Mouse (Mus musculus): Measurements from ENCODE around the gene Dph7. TPM values are rescaled to one million over a fixed set of nuclear protein-coding genes. Genes with fewer than 3 reads are reported as not detected.

Dph7 gene
- polyA plus RNA-seq (2015; fragmentation: Nextera tagmentation; extraction: Ambion mirVana): 10.7 and 11.1 TPM in 2 replicates

GRCm38 (mm10) chr2:24962304-24963000, at the start of gene Dph7:
Gene Dph7 (plus strand): TSS chr2:24962400.

GRCm38 (mm10) chr2:24918930-24919838, 43.0 kb upstream of the Dph7 start, which contains the start of gene Ehmt1:
Gene Ehmt1 (minus strand): TSS chr2:24919614.

GRCm38 (mm10) chr2:24935057-24935796, 27.0 kb upstream of the Dph7 start, which contains the start of gene Arrdc1:
Gene Arrdc1 (minus strand): TSS chr2:24935252.

GRCm38 (mm10) chr2:24949421-24950188, 12.6 kb upstream of the Dph7 start, which contains the start of gene Zmynd19:
Gene Zmynd19 (plus strand): TSS chr2:24949792.

GRCm38 (mm10) chr2:24974906-24975703, 12.9 kb downstream of the Dph7 start, which contains the start of gene Mrpl41:
Gene Mrpl41 (minus strand): TSS chr2:24975098.

GRCm38 (mm10) chr2:24975704-24976297, 13.6 kb downstream of the Dph7 start, which contains the start of gene Pnpla7:
Gene Pnpla7 (plus strand): TSS chr2:24976033.

Small RNA genes within 50 kb of the gene (microRNA-seq; reads per million reads assigned to microRNA genes)
- 0 reads per million in 2 experiments for gene Gm22875

Other genes with a start within 250 kb of the Dph7 start
- gene Cacna1b, start 199.2 kb upstream of the Dph7 start, polyA plus RNA-seq (2015; fragmentation: Nextera tagmentation; extraction: Ambion mirVana): 0.18 TPM in 1 of 2 replicates, not detected in the other
- 27.2 and 28.5 TPM in 2 replicates for gene Ehmt1, start 42.8 kb upstream of the Dph7 start, polyA plus RNA-seq (2015; fragmentation: Nextera tagmentation; extraction: Ambion mirVana)
- 16.4 and 17.6 TPM in 2 replicates for gene Arrdc1, start 27.1 kb upstream of the Dph7 start, polyA plus RNA-seq (2015; fragmentation: Nextera tagmentation; extraction: Ambion mirVana)
- gene Zmynd19, start 12.6 kb upstream of the Dph7 start, polyA plus RNA-seq (2015; fragmentation: Nextera tagmentation; extraction: Ambion mirVana): 6.0 and 7.3 TPM in 2 replicates
- gene Mrpl41, start 12.7 kb downstream of the Dph7 start, polyA plus RNA-seq (2015; fragmentation: Nextera tagmentation; extraction: Ambion mirVana): 125 and 128 TPM in 2 replicates
- 8.0 and 9.6 TPM in 2 replicates for gene Pnpla7, start 13.6 kb downstream of the Dph7 start, polyA plus RNA-seq (2015; fragmentation: Nextera tagmentation; extraction: Ambion mirVana)
- gene Nsmf, start 92.0 kb downstream of the Dph7 start, polyA plus RNA-seq (2015; fragmentation: Nextera tagmentation; extraction: Ambion mirVana): 33.9 and 34.8 TPM in 2 replicates
- not detected in 2 replicates for gene Entpd8, start 117.9 kb downstream of the Dph7 start, polyA plus RNA-seq (2015; fragmentation: Nextera tagmentation; extraction: Ambion mirVana)
- gene Noxa1, start 132.7 kb downstream of the Dph7 start, polyA plus RNA-seq (2015; fragmentation: Nextera tagmentation; extraction: Ambion mirVana): 0.17 TPM in 1 of 2 replicates, not detected in the other
- 9.5 and 13.8 TPM in 2 replicates for gene Nrarp, start 218.4 kb downstream of the Dph7 start, polyA plus RNA-seq (2015; fragmentation: Nextera tagmentation; extraction: Ambion mirVana)
- 2.5 and 3.6 TPM in 2 replicates for gene Tor4a, start 234.5 kb downstream of the Dph7 start, polyA plus RNA-seq (2015; fragmentation: Nextera tagmentation; extraction: Ambion mirVana)
- 42.2 and 43.2 TPM in 2 replicates for gene Nelfb, start 249.1 kb downstream of the Dph7 start, polyA plus RNA-seq (2015; fragmentation: Nextera tagmentation; extraction: Ambion mirVana)